Mouse (Mus musculus) cerebellum, adult 8-10 months (tissue): Measurements from ENCODE around the gene Fcgr1.
"Not testable (repeated sequence)": the region's sequence is repeated elsewhere in the genome, so short reads cannot be mapped to it uniquely, and the experiment has no call there.

Source experiments
- DNase-seq: peaks from one replicate; pipeline ENCODE4 v3.0.0; 2022

The Fcgr1 gene

DNA sequence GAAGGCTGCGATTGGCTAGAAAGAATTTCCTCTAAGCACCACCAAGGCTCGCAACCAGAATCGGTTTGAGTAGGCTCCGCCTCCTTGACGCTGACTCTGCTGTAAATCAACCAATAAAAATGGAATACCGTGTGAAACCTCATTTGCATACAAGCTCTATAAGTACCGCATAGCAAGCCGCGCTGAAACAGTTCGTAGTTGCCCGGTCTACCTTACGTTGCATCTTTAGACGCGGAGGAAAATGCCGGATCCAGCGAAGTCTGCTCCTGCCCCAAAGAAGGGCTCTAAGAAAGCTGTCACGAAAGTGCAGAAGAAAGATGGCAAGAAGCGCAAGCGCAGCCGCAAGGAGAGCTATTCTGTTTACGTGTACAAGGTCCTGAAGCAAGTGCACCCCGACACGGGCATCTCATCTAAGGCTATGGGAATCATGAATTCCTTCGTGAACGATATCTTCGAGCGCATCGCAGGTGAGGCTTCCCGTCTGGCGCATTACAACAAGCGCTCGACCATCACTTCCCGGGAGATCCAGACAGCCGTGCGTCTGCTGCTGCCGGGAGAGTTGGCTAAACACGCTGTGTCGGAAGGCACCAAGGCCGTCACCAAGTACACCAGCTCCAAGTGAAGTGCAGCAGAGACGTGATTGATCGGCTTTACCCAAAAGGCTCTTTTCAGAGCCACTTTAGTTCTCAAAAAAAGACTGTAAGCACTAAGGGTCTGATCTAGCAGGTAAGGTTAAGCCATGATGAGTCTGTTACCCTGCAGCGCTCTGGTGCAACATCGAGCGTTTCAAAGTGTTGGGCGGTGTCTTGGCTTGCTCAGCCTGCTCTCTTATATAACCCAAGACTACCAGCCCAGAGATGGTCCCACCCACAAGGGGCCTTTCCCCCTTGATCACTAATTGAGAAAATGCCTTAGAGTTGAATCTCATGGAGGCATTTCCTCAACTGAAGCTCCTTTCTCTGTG lies 24.0 kb downstream of the Fcgr1 start, which contains the start of gene Hist2h2bb:
Gene Hist2h2bb (plus strand): TSS at position 242 of the 964 bp plus-strand sequence.
- peak; percentile 91 for DNase-seq

- DNase-seq = not testable (repeated sequence)
Measured at GRCm38 (mm10) chr3:96268776-96269378, 24.9 kb downstream of the Fcgr1 start.

DNA sequence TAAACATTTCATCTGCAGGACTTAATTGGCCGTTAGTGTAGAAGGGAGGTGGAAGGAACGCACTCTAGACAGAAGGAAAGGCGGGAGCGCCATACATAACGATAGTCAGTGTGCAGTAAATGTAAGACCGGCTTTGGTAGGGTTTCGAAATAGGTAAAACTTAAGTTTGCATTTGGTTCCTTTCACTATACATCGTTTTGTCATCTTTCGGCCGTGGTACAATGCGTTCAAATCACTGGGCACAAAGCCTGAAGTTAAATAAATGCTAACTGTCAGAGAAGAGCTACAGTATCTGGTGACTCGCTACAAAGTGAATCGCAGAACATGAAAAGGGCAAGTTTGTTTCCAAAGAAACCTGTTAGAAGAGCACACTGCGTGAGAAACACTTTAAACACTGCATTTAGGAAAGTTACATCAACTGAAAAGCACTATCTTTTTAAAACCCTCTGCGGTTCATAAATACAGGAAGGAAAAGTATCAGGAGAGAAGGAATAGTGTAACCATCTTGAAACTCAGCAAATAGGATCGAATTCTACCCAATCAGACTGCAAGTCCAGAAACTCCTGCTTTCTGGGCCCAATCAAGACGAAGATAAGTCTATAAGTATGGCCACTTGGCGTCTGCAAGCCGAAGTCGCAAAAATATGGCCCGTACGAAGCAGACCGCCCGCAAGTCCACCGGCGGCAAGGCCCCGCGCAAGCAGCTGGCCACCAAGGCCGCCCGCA lies 25.6 kb downstream of the Fcgr1 start, which contains the start of gene Hist2h3b:
Gene Hist2h3b (plus strand): TSS at position 604 of the 725 bp plus-strand sequence.
- DNase-seq = peak; percentile 79

DNA sequence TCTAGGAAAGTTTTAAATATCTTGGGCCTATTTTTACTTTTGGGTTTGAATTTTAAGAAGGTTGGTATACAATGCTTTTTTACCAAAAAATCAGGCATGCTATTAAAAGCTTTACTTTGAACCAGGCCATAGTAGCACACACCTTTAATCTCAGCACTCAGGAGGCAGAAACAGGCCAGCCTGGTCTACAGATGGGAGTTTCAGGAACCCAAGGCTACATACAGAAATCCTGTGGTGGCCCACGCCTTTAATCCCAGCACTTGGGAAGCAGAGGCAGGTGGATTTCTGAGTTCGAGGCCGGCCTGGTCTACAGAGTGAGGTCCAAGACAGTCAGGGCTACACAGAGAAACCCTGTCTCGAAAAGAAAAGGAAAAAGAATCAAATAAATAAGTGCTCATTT lies 26.2 kb downstream of the Fcgr1 start:
- no peak for DNase-seq

DNA sequence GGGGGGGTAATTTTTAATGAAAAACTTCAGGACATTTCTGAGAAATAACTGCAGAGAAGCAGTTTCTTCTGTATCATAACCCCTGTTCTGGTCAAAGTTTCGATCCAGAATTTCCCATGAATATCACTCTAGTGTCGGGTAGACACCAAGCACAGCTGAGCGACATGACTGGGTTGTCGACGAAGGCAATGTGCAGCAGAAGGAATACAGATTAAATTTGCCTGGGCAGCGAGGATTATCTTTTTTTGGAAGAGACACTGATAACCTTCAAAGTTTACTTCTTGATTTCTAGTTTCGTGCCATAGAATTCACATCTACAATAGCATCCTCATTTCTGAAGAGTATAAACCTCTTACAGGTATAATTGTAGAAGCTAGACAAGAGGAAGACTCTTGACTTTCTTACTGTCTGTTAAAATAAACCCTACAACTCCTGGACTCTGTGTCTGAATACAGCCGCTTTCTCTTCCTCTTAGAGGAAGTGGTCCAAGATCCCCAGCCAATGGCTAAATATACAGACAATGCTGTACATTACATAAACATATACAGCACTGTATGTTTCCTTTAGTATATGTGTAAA lies 27.5 kb downstream of the Fcgr1 start:
- no peak for DNase-seq

DNA sequence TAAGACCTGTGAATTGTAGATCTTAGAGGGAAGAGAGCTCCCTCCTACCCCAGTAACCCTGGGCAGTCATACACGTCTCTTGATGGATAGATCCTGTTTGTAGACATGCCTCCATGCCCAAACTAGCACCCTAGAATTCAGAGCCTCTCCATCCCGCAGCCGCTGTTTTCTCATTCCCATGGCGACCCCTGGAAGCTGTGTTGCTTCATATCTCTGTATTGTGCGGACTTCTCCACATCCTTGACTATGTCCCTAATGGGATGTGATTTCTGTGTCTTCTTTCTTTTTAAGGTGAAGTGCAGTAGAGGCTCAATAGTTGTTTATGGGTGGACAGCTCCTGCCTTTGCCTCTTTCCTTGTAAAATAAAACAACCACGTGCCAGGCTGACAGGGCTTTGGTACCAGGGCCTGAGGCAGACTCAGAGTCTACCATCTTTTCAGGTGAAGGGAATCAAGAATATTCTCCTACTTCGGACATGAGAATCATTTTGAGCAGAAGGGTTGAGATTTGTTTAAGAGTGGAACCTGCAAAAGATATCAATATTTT lies 29.3 kb downstream of the Fcgr1 start:
- DNase-seq = no peak

GRCm38 (mm10) chr3:96263558-96264403 lies 30.0 kb downstream of the Fcgr1 start:
- DNase-seq = peak; percentile 62

GRCm38 (mm10) chr3:96262979-96263550 lies 30.7 kb downstream of the Fcgr1 start, which contains the start of gene Hist2h4:
Gene Hist2h4, minus strand, starts transcription at chr3:96263311.
- peak; percentile 99 for DNase-seq

DNA sequence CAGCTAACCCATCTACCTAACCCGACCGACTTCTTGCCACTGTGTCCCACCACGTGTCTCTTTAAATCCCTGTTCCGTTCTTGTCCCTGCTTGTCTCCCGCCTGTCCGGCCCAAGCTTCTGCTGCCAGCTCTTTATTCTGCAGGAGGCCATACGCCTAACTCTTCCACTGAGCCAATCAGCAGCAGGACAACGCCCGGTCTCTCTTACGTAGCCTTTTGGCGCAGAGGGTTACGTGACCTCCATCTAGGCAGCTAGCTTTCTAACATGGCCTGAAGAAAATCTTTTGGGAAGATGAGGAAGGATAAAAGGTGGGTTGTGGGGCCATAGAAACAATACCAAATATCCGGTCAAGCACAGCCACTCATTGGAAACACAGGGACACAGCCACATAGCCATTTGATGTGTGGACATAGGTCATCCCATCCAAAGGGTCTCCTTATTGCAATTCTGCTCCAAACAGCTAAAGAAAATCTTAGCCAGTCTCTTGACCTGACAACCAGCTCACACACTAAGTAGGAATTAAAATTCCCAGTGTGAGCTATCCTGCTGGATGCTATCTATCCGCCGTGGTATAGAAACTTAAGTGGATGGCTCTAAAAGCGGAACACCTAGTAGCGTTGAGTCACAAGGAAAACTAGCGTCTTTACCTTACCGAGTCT lies 31.4 kb downstream of the Fcgr1 start:
- peak; percentile 87 for DNase-seq

- DNase-seq = no peak
Measured at GRCm38 (mm10) chr3:96261623-96262022, 32.1 kb downstream of the Fcgr1 start.

DNA sequence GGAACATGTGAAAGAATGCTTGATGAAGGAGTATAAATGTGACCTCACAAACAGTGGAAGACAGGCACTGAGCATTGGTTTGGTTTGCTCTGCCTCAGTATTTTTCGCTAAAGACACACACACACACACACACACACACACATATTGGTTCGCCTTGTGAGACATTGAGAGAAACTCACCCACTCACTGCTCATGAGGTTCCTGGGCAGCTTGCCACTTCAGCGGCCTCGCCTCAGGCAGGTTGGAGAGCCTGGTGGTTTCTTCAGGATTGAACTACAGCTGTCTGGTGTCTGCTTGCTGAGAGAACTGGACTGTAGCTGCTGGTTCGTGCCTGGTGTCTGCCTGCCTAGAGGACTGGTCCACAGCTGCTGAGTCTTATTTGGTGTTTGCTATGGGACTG lies 33.5 kb downstream of the Fcgr1 start:
- DNase-seq = no peak

DNA sequence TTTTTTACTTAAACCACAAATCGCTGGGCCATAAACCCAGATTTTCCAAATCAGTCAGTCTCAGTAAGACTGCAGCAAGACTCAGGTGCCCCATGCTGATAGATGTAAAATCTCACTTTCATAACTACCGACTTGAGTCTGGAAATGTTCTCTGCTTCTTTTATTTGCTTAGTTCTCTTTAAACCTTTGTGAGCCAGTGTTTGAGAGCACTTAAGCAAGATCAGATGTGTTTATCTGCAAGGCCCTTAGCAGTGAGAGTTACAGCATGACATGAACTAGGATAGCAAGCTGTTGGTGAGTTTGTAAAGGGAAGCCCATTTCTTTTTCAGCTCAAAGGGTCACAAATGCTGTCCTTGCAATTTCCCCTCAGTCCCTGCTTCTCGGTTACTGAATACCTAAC lies 36.6 kb downstream of the Fcgr1 start:
- DNase-seq = no peak

DNA sequence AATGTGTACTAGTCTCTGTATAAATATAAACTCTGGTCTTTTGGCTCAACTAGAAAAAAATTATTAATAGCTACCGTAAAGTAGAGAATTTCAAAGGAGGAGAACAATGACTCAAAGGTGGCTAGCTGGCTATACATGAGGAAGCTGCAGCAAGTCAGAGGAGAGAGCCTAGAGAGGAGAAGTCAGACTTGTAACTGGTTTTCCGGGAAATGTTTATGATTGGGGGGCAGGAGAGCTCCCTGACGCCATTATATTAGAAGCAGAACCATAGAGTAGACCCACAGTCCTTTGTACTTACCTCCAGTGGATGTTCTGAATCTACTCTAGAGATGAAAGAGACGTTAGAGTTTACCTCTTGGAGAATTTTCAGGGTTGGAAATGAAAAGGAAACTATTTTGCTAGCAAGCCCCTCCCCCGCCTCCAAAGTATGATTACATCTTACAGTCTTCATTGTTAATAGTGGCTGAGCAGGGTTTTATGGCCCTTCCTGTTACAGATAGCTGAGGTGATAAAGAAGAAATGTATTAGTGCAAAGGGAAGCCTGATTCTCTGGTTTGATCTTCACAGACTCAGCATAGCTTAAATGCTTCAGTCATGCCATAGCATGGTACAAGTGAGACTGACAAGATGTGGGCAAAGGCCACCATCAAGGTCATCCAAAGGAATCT lies 37.7 kb downstream of the Fcgr1 start:
- no peak for DNase-seq

DNA sequence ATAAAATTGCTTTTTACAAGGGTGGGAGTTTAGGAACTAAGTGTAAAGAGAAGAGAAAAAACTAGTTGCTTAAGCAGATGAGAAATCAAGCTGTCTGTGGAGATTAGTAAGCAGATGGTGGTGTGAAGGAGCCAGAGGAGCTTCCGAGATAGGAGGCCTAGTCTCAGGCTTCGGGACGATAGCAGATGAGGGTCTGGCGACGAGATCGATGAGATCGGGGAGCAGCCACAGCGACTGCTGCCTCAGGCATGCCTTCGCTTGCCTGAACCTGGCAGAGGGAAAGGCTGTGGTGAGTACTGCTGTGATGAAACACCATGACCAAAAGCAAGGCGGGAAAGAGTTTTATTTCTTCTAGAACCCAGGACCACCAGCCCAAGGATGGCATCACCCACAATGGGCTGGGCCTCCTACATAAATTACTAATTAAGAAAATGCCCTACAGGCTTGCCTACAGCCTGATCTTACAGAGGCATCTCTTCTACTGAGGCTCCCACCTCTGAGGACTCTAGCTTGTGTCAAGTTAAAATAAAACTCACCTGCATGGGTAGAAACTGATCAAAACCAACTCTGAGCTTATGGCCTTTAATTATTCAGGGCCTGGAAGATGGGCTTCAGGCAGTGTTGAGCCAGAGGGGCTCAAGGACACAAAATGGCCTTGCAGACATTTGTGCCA lies 39.0 kb downstream of the Fcgr1 start:
- no peak for DNase-seq

DNA sequence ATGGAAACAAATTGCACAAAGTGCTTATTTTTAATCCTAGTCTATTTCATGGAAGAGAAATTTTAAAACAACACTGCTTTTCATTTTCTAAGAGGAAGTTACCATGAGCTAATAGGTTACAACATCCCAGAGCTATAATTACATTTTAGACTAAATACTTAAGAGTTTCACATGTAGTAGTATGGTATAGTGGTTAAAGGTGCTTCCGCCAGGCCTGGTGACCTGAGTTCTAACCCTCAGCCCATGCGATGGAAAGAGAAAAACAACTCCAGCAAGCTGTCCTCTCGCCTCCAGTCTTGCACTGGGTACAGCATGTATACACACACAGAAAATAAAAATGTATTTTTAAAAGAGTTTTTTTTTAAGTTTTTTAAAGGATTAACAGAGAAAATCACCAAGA lies 42.0 kb downstream of the Fcgr1 start:
- no peak for DNase-seq

GRCm38 (mm10) chr3:96250890-96251289 lies 42.9 kb downstream of the Fcgr1 start:
- DNase-seq = no peak

- DNase-seq = no peak
Measured at GRCm38 (mm10) chr3:96249034-96249345, 44.8 kb downstream of the Fcgr1 start.

- DNase-seq = no peak
Measured at GRCm38 (mm10) chr3:96248141-96249033, 45.4 kb downstream of the Fcgr1 start.
